Mouse (Mus musculus) cerebellum, adult 2 months (tissue): ENCODE data around the gene Nr6a1. TPM values are rescaled to one million over a fixed set of nuclear protein-coding genes. Genes with fewer than 3 reads are reported as not detected.

Experiments used
- DNase-seq, 2 experiments: peaks; one replicate each; pipeline ENCODE4 v3.0.0; 2021
- H3K27ac ChIP-seq: fragments of 200-500 bp; 2 replicates; pipeline ENCODE4 v1.5.1; 2012; ENCODE audit warnings: low read length, control low read depth, inconsistent platforms; ENCODE audit not compliant: insufficient read depth
- H3K27me3 ChIP-seq: fragments of 200-500 bp; 2 replicates; pipeline ENCODE4 v1.6.1; 2012; ENCODE audit warnings: inconsistent platforms, mild to moderate bottlenecking, low read length, moderate library complexity; ENCODE audit not compliant: control insufficient read depth, insufficient read depth
- H3K4me1 ChIP-seq: fragments of 200-500 bp; 2 replicates; pipeline ENCODE4 v1.6.1; 2011; ENCODE audit warnings: low read length; ENCODE audit not compliant: control insufficient read depth, insufficient read depth
- H3K4me3 ChIP-seq: fragments of 200-500 bp; replicated peaks from 2 replicates; pipeline ENCODE3; 2011; ENCODE audit warnings: mild to moderate bottlenecking, low read depth, low read length, control low read depth; ENCODE audit not compliant: insufficient read depth
- CTCF ChIP-seq: fragments of 200-500 bp; IDR thresholded peaks from 2 replicates; pipeline ENCODE4 v1.5.1; 2011; ENCODE audit warnings: low read depth, mild to moderate bottlenecking, control low read depth, low read length, moderate library complexity, borderline replicate concordance; ENCODE audit not compliant: insufficient read depth
- POLR2A ChIP-seq: fragments of 200-500 bp; IDR thresholded peaks from 2 replicates; pipeline ENCODE4 v1.6.1; 2011; ENCODE audit warnings: low read length, control low read depth, borderline replicate concordance; ENCODE audit not compliant: insufficient read depth
- WGBS: fragments of 180-500 bp; shearing (Covaris S2); methylation state at CpG from one replicate; pipeline ENCODE4 v1.1.7; 2018; 5-methylcytosine and 5-hydroxymethylcytosine counted together
- polyA plus RNA-seq: library from polyadenylated mRNA; depleted of rRNA; stranded (reverse); fragments of >200 nt; gene quantifications from 2 replicates; pipeline ENCODE4 v1.2.3, GENCODE M21; 2012

Nr6a1 gene
- polyA plus RNA-seq, 1 experiment: 5.2 TPM

DNA sequence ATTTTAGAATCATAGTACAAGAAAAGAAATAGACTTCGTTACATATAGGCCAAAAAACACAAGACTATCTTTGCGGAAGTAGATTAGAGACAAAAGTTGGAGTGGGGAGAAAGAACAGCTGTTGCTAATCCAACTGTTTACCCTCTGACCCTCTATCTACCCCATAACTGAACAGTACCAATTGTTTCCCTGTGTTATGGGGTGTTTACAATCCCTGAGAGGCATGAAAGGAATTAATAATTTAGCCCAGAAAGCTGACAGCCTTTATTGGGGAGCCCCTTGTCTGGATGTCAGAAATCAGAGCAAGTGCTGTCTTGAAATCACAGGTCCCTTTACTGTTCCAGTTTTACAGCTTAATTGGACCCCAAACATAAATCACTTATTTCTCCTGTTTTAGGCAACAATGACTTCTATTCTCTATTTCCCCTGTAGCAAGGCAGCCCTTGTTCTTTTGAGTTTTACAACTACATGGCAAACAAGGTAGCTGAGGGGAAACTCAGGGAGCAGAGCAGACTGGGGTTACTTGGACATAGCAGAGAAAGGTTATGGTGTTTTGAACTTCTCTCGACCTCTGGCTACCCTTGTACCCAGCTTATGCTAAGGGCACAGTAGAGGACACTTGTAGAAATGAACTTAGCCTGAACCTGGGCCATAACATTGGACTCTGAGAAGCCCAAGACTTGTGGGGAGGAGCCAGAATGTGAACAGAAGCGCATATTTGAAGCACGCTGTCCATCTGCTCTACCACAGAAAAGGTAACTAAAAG is 46.4 kb downstream of the Nr6a1 start:
- WGBS: 85% methylated on average over 5 of the region's 5 CpGs
- no peak for DNase-seq
- no peak for TF ChIP-seq POLR2A
- no peak for TF ChIP-seq CTCF
- Histone ChIP-seq H3K27ac (no peak overlapping the region), H3K4me3 (no peak overlapping the region), H3K27me3 (no peaks in the 10 kb centered on the region), H3K4me1 (no peaks in the 10 kb centered on the region)

DNA sequence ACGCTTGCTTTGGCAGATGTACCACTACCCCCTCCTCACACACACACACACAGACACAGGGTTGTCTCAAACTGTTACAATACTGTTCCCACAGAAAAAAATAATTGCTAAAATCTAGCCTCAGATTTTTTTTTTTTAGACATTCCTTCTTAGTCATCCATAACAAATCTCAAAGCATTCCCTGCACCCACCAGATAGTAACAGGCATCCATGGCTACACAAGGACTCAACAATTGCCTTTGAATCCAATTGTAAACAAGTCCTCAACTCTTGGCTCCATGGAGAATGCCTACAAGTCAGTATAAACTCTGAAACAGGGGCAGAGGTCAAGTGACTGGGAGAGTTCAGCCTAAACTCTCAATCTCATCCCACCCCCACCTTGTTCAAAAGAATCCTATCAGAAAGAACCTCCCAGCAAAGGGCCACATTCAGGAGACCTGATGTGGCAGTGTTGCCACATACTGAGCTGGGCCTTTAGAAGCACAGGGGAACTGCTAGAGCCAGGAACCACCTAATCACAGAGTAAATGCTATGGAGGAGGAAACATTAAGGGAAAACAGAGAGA is 52.9 kb downstream of the Nr6a1 start:
- no peaks in the 10 kb centered on the region for H3K27me3 ChIP-seq
- H3K27ac ChIP-seq: no peak overlapping the region
- no peaks in the 10 kb centered on the region for H3K4me1 ChIP-seq
- no peak overlapping the region for H3K4me3 ChIP-seq
- TF ChIP-seq CTCF: no peak
- no peak for TF ChIP-seq POLR2A
- DNase-seq: no peak
- 59% methylated on average over 1 of the region's 1 CpGs for WGBS

DNA sequence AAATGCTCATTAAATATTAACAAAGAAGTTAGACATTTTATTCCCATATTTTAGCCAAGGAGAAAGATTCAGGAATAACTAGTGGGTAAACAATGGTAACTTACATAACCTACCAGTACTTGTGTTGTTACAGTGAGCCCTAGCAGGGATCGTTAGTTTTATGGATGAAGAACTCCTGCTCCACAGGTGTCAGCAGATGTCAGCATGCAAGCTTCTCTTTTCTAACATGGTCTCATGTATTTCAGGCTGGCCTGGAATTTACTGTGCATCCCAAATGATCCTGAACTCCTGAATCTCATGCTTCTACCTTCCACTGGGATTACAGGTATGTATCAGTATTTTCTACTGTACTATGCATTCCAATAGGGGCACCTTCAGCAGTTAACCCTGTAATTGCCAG is 54.8 kb downstream of the Nr6a1 start:
- Histone ChIP-seq H3K27me3 (no peaks in the 10 kb centered on the region), H3K4me3 (no peak overlapping the region), H3K27ac (no peak overlapping the region), H3K4me1 (no peaks in the 10 kb centered on the region)
- no peak for TF ChIP-seq POLR2A
- TF ChIP-seq CTCF: no peak
- DNase-seq: peak in 1 of 2 experiments; percentile 20
- WGBS: 9% methylated on average over 1 of the region's 1 CpGs

DNA sequence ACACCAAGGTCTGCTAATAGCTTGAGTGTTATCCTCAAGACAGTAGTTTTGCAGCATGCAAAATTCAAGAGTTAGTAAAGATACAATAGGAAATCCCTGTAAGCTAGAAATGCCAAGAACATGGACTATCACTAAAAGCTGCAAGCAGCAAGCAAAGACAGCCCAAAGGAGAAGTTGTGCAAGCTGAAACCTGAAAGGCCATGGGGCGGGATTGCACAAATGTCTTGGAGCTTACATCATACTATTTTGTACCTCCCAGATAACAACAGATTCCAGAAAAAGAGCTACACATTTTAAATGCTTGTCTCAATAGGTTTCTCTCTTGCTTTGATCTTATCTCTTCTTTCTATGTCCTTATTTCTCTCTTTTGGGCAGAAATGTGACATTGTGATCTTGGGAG is 60.8 kb downstream of the Nr6a1 start:
- no peak for DNase-seq
- H3K4me3 ChIP-seq: no peak overlapping the region
- TF ChIP-seq CTCF (no peak), POLR2A (no peak)
- 94% methylated on average over 1 of the region's 1 CpGs for WGBS
- H3K27ac ChIP-seq: no peak overlapping the region
- H3K27me3 ChIP-seq: no peaks in the 10 kb centered on the region
- H3K4me1 ChIP-seq: no peaks in the 10 kb centered on the region

DNA sequence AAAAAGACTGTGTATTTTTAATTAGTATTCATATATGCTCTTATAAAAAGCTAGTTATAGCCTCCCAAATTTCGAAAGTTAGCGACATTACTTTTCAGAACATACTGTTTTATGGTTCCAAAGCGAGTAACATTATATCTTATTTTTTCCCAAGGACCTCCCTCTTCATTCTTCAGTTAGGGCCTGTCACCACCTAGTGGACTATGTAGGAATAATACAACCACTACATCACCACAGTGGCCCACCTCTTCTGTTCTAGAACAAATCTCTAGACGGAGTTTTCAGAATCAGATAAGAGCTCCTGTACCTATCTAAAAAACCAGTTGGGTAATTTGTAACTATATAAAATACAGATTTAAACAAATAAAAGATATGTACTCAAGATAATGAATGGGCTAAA is 63.5 kb downstream of the Nr6a1 start:
- Histone ChIP-seq H3K27ac (no peak overlapping the region), H3K4me1 (no peaks in the 10 kb centered on the region), H3K27me3 (no peaks in the 10 kb centered on the region), H3K4me3 (no peak overlapping the region)
- WGBS: 46% methylated on average over 4 of the region's 4 CpGs
- DNase-seq: peak in 1 of 2 experiments; percentile 8
- TF ChIP-seq POLR2A: no peak
- no peak for TF ChIP-seq CTCF

DNA sequence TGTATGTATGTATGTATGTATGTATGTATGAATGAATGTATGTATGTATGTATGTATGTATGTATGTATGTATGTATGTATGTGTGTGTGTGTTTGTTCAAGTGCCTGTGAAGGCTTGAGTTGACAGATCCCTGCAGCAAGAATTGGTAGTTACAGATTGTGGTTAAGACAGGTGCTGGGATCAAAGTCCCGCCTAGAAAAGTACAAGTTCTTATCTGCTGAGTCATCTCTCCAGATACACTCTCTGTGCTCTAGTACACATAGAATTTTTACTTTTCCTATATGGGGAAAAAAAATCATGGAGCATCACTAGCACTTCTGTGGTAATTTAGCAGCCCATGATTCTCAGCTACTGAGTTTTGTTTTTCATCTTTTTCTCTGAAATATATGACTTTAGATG is 75.7 kb downstream of the Nr6a1 start:
- TF ChIP-seq CTCF (no peak), POLR2A (no peak)
- no peaks in the 10 kb centered on the region for H3K27me3 ChIP-seq
- no peak for DNase-seq
- H3K4me3 ChIP-seq: no peak overlapping the region
- no peak overlapping the region for H3K27ac ChIP-seq
- no peaks in the 10 kb centered on the region for H3K4me1 ChIP-seq
- WGBS: 88% methylated on average over 1 of the region's 1 CpGs

DNA sequence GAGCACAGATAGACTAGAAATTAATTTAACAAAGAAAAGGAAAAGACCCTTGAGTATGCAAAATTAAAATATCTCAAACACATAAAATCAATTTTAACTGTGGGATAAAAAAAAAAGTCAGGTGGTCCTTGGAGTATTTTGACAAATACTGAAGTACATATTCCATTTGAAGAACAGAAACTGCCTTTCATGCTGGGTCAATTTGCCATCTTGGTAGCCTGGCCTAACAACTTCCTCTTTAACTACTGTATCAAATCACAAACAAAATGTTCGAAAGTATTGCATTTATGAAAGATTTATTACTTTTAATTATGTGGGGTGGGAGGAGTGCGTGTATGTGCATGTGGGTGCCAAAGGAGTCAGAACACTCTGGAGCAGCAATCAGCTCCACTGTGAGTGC is 81.2 kb downstream of the Nr6a1 start:
- Histone ChIP-seq H3K4me3 (no peak overlapping the region), H3K27ac (no peak overlapping the region), H3K4me1 (no peaks in the 10 kb centered on the region), H3K27me3 (no peaks in the 10 kb centered on the region)
- no peak for DNase-seq
- TF ChIP-seq CTCF (no peak), POLR2A (no peak)
- WGBS: 96% methylated on average over 2 of the region's 2 CpGs

DNA sequence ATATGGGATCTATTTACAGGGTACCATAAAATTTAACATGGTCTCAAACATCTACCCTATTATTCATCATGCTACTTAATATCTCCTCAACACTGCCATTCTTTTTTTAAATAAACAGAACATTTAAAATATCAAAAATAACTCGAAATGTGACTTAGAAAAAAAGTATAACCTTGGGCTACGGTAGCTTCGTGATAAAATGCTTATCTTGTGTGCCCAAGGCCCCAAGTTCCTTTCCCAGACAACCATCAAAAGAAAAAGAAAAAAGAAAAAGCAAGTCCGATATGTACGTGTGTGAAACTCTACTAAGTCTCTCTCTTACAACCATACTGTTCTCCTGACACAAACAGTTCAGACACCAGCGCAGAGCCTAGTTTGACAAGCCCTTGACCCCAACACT is 92.0 kb downstream of the Nr6a1 start:
- Histone ChIP-seq H3K27ac (no peak overlapping the region), H3K4me1 (no peaks in the 10 kb centered on the region), H3K27me3 (no peaks in the 10 kb centered on the region), H3K4me3 (no peak overlapping the region)
- WGBS: 95% methylated on average over 6 of the region's 6 CpGs
- TF ChIP-seq CTCF (no peak), POLR2A (no peak)
- DNase-seq: no peak

DNA sequence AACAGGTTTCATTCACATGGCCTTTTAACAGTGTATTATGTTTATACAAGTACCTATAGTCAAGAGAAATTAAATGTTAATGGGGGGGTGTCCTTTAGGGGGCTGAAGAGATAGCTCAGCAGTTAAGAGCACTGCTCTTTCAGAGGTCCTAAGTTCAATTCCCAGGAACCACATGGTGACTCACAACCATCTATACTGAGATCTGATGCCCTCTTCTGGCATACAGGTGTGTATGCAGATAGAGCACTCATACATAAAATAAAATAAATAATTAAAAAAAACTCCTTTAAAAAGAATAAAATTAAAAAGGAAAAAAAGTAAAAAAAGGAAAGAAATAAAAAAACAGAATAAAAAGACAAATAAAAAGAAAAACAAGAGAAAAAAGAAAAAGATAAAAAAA is 95.5 kb downstream of the Nr6a1 start:
- no peaks in the 10 kb centered on the region for H3K27me3 ChIP-seq
- TF ChIP-seq CTCF (no peak), POLR2A (no peak)
- no peak overlapping the region for H3K4me3 ChIP-seq
- H3K27ac ChIP-seq: no peak overlapping the region
- DNase-seq: no peak
- no peaks in the 10 kb centered on the region for H3K4me1 ChIP-seq
